Mouse (Mus musculus) left cerebral cortex, adult 8-10 months (tissue): ENCODE measurements around the gene Kir3dl1. TPM values are rescaled to one million over a fixed set of nuclear protein-coding genes. Genes with fewer than 3 reads are reported as not detected.
"Not testable (repeated sequence)": the region's sequence is repeated elsewhere in the genome, so short reads cannot be mapped to it uniquely, and the experiment has no call there.

Source experiments
- DNase-seq, 2 experiments: peaks; one replicate each; pipeline ENCODE4 v3.0.0; 2022; ENCODE audit warnings: low spot score in 2 of 2
- total RNA-seq, 4 experiments: library from RNA; stranded (reverse); gene quantifications; 2 replicates each; pipeline ENCODE4 v1.2.4; 2022

Kir3dl1 gene
- not detected for total RNA-seq

DNA sequence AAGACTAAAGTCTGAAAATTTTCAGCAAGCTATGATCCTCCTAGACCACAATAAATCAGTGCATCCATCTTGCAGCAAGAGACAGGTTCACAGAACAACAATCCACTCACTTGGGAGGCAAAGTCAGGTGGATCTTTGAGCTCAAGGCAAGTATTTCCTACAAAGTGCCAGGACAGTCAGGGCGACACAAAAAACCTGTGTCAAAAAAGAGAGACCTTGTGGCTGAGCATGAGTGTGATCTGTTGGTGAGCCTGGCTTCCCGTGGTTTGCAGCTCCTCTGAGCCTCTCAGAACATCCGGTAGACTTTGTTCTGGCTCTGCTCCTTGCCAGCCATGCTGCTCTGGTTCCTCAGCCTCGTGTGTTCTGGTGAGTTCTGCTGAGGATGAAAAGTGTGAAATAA, at the start of gene Kir3dl1:
Gene Kir3dl1 (plus strand): TSS at position 301 of the 400 bp plus-strand sequence.
- DNase-seq, result not testable (repeated sequence)

DNA sequence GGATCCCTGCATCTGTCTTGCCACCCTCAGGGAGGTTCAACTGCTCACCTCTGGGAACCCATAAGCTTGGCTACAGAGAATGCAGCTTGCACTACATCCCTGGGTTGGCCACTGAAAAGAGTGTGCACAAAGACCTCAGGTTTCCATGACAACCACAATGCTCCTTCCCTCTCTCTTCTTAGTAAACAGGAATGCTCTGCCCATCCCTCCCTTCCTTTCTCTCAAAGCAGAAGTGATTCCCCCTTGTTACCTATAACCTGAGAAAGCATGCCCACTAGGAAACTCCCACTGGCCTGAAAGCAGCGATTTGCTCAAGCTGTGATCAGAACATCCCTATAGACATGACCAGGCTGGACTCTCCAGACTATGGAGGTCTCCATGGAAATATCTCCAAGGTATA, 26.2 kb downstream of the Kir3dl1 start, which contains the start of gene Kir3dl2:
Gene Kir3dl2 (minus strand): TSS at position 101 of the 400 bp plus-strand sequence.
- DNase-seq, result not testable (repeated sequence)

DNA sequence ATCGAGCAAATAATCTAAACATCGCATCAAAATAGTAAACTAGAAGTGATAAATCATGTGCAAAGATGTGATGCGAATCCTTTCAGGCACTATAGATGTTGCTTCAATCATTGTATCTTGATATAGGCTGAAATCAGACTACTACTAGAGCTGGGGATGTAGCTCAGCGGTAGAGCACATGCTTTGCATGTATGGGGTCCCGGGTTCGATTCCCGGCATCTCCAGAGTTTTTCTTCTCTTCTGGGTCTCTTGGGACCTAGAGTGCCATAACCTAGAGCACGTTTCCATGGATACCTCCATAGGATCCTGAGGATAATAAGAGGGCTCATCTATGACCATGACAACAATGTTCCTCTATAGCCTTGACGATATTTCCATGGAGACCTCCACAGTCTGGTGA, 51.3 kb downstream of the Kir3dl1 start:
- DNase-seq, result not testable (repeated sequence)

Other genes starting within 250 kb of the Kir3dl1 start
- 100 to 1,000 TPM; 252 to 326 (median 281) TPM for gene Bex3, start 247.7 kb upstream of the Kir3dl1 start, total RNA-seq
- gene Kir3dl2, start 26.1 kb downstream of the Kir3dl1 start, total RNA-seq, result under 1 TPM in 1 of 4 experiments, not detected in 3; 0.22 TPM
- gene Tceal3, start 72.8 kb downstream of the Kir3dl1 start, total RNA-seq, result 100 to 1,000 TPM; 150 to 189 (median 184) TPM
- gene Tceal1, start 190.0 kb downstream of the Kir3dl1 start, total RNA-seq, result 10 to 100 TPM; 14.5 to 16.3 (median 15.8) TPM
- 100 to 1,000 TPM; 291 to 334 (median 319) TPM for gene Morf4l2, start 225.7 kb downstream of the Kir3dl1 start, total RNA-seq